Mouse (Mus musculus) limb, embryonic 14.5 days (tissue): ENCODE results near the gene 4930503B20Rik. TPM values are rescaled to one million over a fixed set of nuclear protein-coding genes. Genes with fewer than 3 reads are reported as not detected.

ENCODE experiments used
- ATAC-seq: fragments of 200-750 bp; cut with Nextera tagmentation; 2 replicates; pipeline ENCODE4 v1.8.0; 2017; ENCODE audit warnings: low read depth, moderate number of reproducible peaks, moderate TSS enrichment; ENCODE audit not compliant: low FRiP score
- DNase-seq: peaks from one replicate; pipeline ENCODE4 v3.0.0-alpha.2; 2015; ENCODE audit warnings: low spot score
- H3K27ac ChIP-seq: fragments of 300-500 bp; sonication (generic); replicated peaks from 2 replicates; pipeline ENCODE4 v1.5.1; 2014; ENCODE audit warnings: low read depth, mild to moderate bottlenecking, low read length, moderate library complexity, mixed read lengths
- H3K27me3 ChIP-seq: fragments of 300-500 bp; sonication (generic); 2 replicates; pipeline ENCODE4 v1.6.1; 2014; ENCODE audit warnings: low read length, mixed read lengths; ENCODE audit not compliant: control insufficient read depth, insufficient read depth
- H3K36me3 ChIP-seq: fragments of 300-500 bp; sonication (generic); 2 replicates; pipeline ENCODE4 v1.6.1; 2014; ENCODE audit warnings: mild to moderate bottlenecking, low read length, moderate library complexity, mixed read lengths; ENCODE audit not compliant: control insufficient read depth, insufficient read depth
- H3K4me1 ChIP-seq: fragments of 300-500 bp; sonication (generic); 2 replicates; pipeline ENCODE4 v1.6.1; 2014; ENCODE audit warnings: antibody characterized with exemption, low read length, mixed read lengths; ENCODE audit not compliant: control insufficient read depth, insufficient read depth
- H3K4me2 ChIP-seq: fragments of 300-500 bp; sonication (generic); replicated peaks from 2 replicates; pipeline ENCODE4 v1.6.1; 2014; ENCODE audit warnings: low read depth, mild to moderate bottlenecking, low read length, moderate library complexity; ENCODE audit not compliant: severe bottlenecking
- H3K4me3 ChIP-seq: fragments of 300-500 bp; sonication (generic); replicated peaks from 2 replicates; pipeline ENCODE4 v1.5.1; 2014; ENCODE audit warnings: low read length
- H3K9ac ChIP-seq: fragments of 300-500 bp; sonication (generic); 2 replicates; pipeline ENCODE4 v1.6.1; 2014; ENCODE audit warnings: mild to moderate bottlenecking, low read depth, low read length, moderate library complexity; ENCODE audit not compliant: severe bottlenecking
- H3K9me3 ChIP-seq: fragments of 300-500 bp; sonication (generic); 2 replicates; pipeline ENCODE4 v1.6.1; 2016; ENCODE audit warnings: low read length; ENCODE audit not compliant: control insufficient read depth
- POLR2A ChIP-seq: fragments of 200-500 bp; IDR thresholded peaks from 2 replicates; pipeline ENCODE4 v1.8.0; 2012; ENCODE audit warnings: inconsistent platforms, mild to moderate bottlenecking, moderate library complexity, borderline replicate concordance; ENCODE audit not compliant: insufficient read depth, insufficient read length; ENCODE audit errors: extremely low read depth
- WGBS: fragments of 180-500 bp; shearing (Covaris S2); extraction: QIAGEN DNeasy Blood & Tissue Kit; methylation state at CpG from one replicate; pipeline ENCODE4 v1.1.7; 2014; 5-methylcytosine and 5-hydroxymethylcytosine counted together
- polyA plus RNA-seq, 2 experiments: library from polyadenylated mRNA; depleted of rRNA in 1 of 2; stranded (reverse) in 1 of 2; unstranded in 1 of 2; fragments of >200 nt; fragmentation: Nextera tagmentation in 1 of 2; extraction: Ambion mirVana in 1 of 2; gene quantifications; 2 replicates each; pipeline versions ENCODE4 v1.2.1 to v1.2.3; 2012 to 2014

4930503B20Rik gene
- polyA plus RNA-seq (2012; rRNA removed) (0.09 TPM in 1 of 2 replicates, not detected in the other), polyA plus RNA-seq (2014; fragmentation: Nextera tagmentation; extraction: Ambion mirVana) (not detected in 2 replicates)

DNA sequence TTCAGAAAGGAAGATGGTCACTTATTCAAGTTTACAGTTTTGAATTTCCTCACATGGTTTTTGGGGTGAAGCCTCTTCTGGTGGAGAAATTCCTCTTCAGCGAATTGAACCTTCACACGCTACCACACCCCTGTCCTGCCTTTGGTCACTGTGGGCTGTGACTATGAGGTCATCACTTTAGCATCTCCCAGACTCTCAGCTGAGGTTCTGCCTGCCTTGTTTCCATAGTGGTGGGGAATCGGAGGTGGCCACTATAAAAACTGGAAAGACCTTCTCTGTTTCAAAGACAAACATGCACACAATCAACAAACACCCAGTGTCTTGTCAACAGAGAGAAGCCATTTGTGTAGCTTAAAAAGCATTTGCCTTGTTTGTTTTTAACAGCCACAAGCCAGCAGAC is at the start of gene 4930503B20Rik:
4930503B20Rik (minus strand) TSS at position 101 of the 400 bp plus-strand sequence.
- Histone ChIP-seq H3K9me3 (no peaks in the 10 kb centered on the region), H3K9ac (no peak within 1 kb of the TSS), H3K4me3 (no peak within 1 kb of the TSS), H3K27ac (no peak within 1 kb of the TSS), H3K4me2 (no peak within 1 kb of the TSS), H3K36me3 (no peaks in the 10 kb centered on the region), H3K27me3 (no peaks in the 10 kb centered on the region), H3K4me1 (no peaks in the 10 kb centered on the region)
- ATAC-seq (no peak), DNase-seq (no peak)
- 78% methylated on average over 3 of the region's 3 CpGs for WGBS
- TF ChIP-seq POLR2A: no peak

DNA sequence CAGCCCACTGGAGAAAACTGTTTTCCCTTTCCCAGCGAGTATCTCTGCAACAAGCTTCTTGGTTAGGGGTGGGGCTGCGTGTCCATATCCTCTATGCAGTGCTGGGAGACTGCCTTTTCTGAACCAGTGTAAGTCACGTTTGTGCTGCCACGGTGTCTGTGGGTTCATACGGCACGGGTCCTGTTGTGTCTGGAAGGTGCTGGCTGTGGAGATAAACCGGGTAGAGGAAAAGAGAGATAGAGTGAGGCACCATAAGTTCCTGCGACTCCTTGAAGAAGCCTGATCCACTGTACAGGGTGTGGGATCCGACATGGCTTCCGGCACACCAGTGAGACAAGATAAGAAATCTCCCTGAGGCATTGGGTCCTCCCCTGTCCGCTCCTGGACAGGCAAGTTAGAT is 48.9 kb upstream of the 4930503B20Rik start:
- Histone ChIP-seq H3K4me1 (no peaks in the 10 kb centered on the region), H3K9me3 (0 out of 2 replicates have a peak, but pooled peaks cover 3% of the 10 kb centered on the region), H3K4me3 (no peak overlapping the region), H3K36me3 (no peaks in the 10 kb centered on the region), H3K9ac (no peak overlapping the region), H3K4me2 (no peak overlapping the region), H3K27me3 (no peaks in the 10 kb centered on the region), H3K27ac (no peak overlapping the region)
- no peak for TF ChIP-seq POLR2A
- DNase-seq (no peak), ATAC-seq (no peak)
- 84% methylated on average over 11 of the region's 11 CpGs for WGBS

DNA sequence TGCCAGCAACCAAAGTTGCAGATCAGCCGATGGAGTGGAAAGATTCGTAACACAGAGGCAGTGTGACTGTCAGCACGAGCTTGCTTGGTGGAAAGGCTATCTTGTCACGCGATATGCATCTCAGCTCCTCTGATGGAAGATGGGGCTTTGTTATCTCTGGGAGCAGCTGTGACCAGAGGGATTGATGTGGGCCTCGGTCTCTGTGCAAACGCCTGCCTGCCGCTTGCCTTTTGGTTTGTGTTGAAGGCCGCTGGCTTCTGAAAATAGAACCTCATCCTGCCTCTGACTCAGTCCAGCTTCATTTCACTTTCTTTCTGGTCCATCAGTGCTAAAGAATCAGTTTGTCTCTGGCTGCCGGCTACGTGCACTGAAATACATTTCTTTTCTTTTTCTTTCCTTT is 47.9 kb upstream of the 4930503B20Rik start:
- Histone ChIP-seq H3K4me3 (no peak overlapping the region), H3K9me3 (0 out of 2 replicates have a peak, but pooled peaks cover under 1% of the 10 kb centered on the region)

DNA sequence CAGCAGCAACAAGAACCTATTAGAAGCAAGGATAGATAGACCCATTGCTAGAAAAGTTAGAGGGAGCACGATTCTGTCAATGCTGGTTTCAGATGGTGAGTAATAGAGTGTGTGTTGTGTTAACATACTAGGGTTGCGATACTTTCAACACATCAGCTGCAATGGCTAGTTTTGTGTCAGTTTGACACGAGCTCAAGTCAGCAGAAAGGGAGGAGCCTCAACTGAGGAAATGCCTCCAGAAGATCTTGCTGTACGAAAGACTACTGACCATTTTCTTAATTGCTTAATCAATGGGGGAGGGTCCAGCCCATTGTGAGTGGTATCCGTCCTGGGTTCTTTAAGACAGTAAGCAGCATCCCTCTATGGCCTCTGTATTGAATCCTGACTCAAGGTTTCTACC is 41.4 kb upstream of the 4930503B20Rik start:
- no peak for TF ChIP-seq POLR2A
- WGBS: 87% methylated on average over 5 of the region's 5 CpGs
- Histone ChIP-seq H3K4me3 (no peak overlapping the region), H3K27me3 (no peaks in the 10 kb centered on the region), H3K9me3 (no peaks in the 10 kb centered on the region), H3K9ac (no peak overlapping the region), H3K4me2 (no peak overlapping the region), H3K4me1 (no peaks in the 10 kb centered on the region), H3K27ac (no peak overlapping the region), H3K36me3 (no peaks in the 10 kb centered on the region)
- ATAC-seq: no peak
- DNase-seq: no peak

More for the DNA sequence above, 47.9 kb upstream of the 4930503B20Rik start:
- ATAC-seq: no peak
- Histone ChIP-seq H3K36me3 (no peaks in the 10 kb centered on the region), H3K27ac (no peak overlapping the region), H3K9ac (no peak overlapping the region), H3K27me3 (no peaks in the 10 kb centered on the region), H3K4me1 (no peaks in the 10 kb centered on the region), H3K4me2 (no peak overlapping the region)
- 75% methylated on average over 11 of the region's 11 CpGs for WGBS
- no peak for TF ChIP-seq POLR2A
- DNase-seq: no peak

DNA sequence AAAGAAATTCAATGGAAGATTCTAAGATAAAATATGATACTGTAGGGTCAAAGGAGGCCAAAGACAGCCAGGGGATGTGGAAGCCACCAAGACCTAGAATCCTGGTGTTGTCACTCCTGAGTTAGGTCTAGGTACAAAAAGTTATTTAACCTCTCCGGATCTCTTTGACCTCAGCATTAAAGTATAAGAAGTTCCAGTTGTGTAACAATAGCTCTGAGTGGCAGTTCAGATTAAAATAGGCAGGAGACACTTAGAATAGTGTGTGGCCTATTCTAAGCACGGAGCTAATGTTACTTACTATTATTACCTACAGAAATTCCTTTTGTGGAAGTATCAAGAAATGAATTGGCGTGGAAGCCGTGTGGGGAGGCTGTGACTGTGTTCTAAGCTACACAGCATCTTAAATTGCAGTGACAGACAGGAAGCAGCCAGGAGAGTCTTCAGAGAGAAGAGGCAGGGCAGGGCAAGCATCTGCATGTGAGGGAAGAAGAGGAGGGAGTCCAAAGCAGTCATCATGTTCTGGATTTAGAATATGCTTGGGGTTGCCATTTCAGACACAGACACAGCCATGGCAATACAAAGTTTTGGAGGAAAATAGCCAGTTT is 36.1 kb upstream of the 4930503B20Rik start:
- H3K36me3 ChIP-seq: no peaks in the 10 kb centered on the region
- H3K9ac ChIP-seq: no peak overlapping the region
- TF ChIP-seq POLR2A: no peak
- no peak overlapping the region for H3K4me3 ChIP-seq
- H3K27ac ChIP-seq: no peak overlapping the region
- no peak overlapping the region for H3K4me2 ChIP-seq
- no peaks in the 10 kb centered on the region for H3K27me3 ChIP-seq
- DNase-seq (no peak), ATAC-seq (no peak)
- 73% methylated on average over 4 of the region's 4 CpGs for WGBS
- peaks cover 10% of the 10 kb centered on the region for H3K4me1 ChIP-seq
- no peaks in the 10 kb centered on the region for H3K9me3 ChIP-seq
